Mouse (Mus musculus) heart, embryonic 14.5 days (tissue): Measurements from ENCODE around the gene Gm20431. TPM values are rescaled to one million over a fixed set of nuclear protein-coding genes. Genes with fewer than 3 reads are reported as not detected.

Experiments used
- ATAC-seq: fragments of 200-750 bp; cut with Nextera tagmentation; 2 replicates; pipeline ENCODE4 v1.8.0; 2017; ENCODE audit warnings: low read depth, moderate TSS enrichment; ENCODE audit not compliant: insufficient number of reproducible peaks, insufficient read depth, low FRiP score
- H3K27ac ChIP-seq, 2 experiments: fragments of 200-500 bp in 1 of 2; fragments of 300-500 bp in 1 of 2; sonication (generic) in 1 of 2; replicated peaks in 1 of 2; 2 replicates each; pipeline ENCODE4 v1.5.1; 2012 to 2014; ENCODE audit warnings: low read depth in 2 of 2, low read length in 2 of 2, control low read depth in 1 of 2, mild to moderate bottlenecking in 1 of 2, mixed read lengths in 1 of 2; ENCODE audit not compliant: control insufficient read depth in 1 of 2, insufficient read depth in 1 of 2
- H3K27me3 ChIP-seq: fragments of 300-500 bp; sonication (generic); 2 replicates; pipeline ENCODE4 v1.6.1; 2014; ENCODE audit warnings: mild to moderate bottlenecking, low read length, control low read depth; ENCODE audit not compliant: control insufficient read depth, insufficient read depth
- H3K36me3 ChIP-seq: fragments of 300-500 bp; sonication (generic); 2 replicates; pipeline ENCODE4 v1.6.1; 2014; ENCODE audit warnings: mild to moderate bottlenecking, control low read depth, low read length, mixed read lengths; ENCODE audit not compliant: control insufficient read depth, insufficient read depth
- H3K4me1 ChIP-seq, 2 experiments: fragments of 200-500 bp in 1 of 2; fragments of 300-500 bp in 1 of 2; sonication (generic) in 1 of 2; 2 replicates each; pipeline ENCODE4 v1.6.1; 2012 to 2014; ENCODE audit warnings: low read length in 2 of 2, control low read depth in 1 of 2, mixed read lengths in 1 of 2; ENCODE audit not compliant: control insufficient read depth in 2 of 2, insufficient read depth in 2 of 2
- H3K4me2 ChIP-seq: fragments of 300-500 bp; sonication (generic); 2 replicates; pipeline ENCODE4 v1.6.1; 2014; ENCODE audit warnings: mild to moderate bottlenecking, low read length
- H3K4me3 ChIP-seq, 2 experiments: fragments of 200-500 bp in 1 of 2; fragments of 300-500 bp in 1 of 2; sonication (generic) in 1 of 2; 2 replicates each; pipeline ENCODE4 v1.5.1; 2012 to 2014; ENCODE audit warnings: low read length in 2 of 2, mild to moderate bottlenecking in 2 of 2, control low read depth in 1 of 2, low read depth in 1 of 2, moderate library complexity in 1 of 2; ENCODE audit not compliant: control insufficient read depth in 1 of 2, insufficient read depth in 1 of 2
- H3K9ac ChIP-seq: fragments of 300-500 bp; sonication (generic); 2 replicates; pipeline ENCODE4 v1.6.1; 2014; ENCODE audit warnings: mild to moderate bottlenecking, low read length
- H3K9me3 ChIP-seq: fragments of 300-500 bp; sonication (generic); 2 replicates; pipeline ENCODE4 v1.6.1; 2016; ENCODE audit warnings: low read length, control low read depth; ENCODE audit not compliant: control insufficient read depth
- WGBS: fragments of 180-500 bp; shearing (Covaris S2); extraction: QIAGEN DNeasy Blood & Tissue Kit; methylation state at CpG from one replicate; pipeline ENCODE4 v1.1.7; 2014; 5-methylcytosine and 5-hydroxymethylcytosine counted together
- polyA plus RNA-seq: library from polyadenylated mRNA; unstranded; fragments of >200 nt; fragmentation: Nextera tagmentation; extraction: Ambion mirVana; gene quantifications from 2 replicates; pipeline ENCODE4 v1.2.1, GENCODE M21; 2014

Gm20431 gene
- polyA plus RNA-seq, 1 experiment from 2014 or later: 0.19 TPM

GRCm38 (mm10) chr2:167571442-167572220 is 89.7 kb downstream of the Gm20431 start:
- Histone ChIP-seq H3K27me3 (no peaks in the 10 kb centered on the region), H3K36me3 (no peaks in the 10 kb centered on the region), H3K9ac (no peak overlapping the region), H3K4me1 (peaks cover 0 to 9% of the 10 kb centered on the region in 2 experiments; a peak in 2 of 4 replicates), H3K4me3 (no peak overlapping the region), H3K9me3 (no peaks in the 10 kb centered on the region), H3K27ac (no peak overlapping the region), H3K4me2 (no peak overlapping the region)
- no peak for ATAC-seq
- WGBS: 76% methylated on average over 18 of the region's 18 CpGs

- 87% methylated on average over 6 of the region's 6 CpGs for WGBS
- H3K36me3 ChIP-seq: no peaks in the 10 kb centered on the region
Observed at GRCm38 (mm10) chr2:167570815-167571214, 90.5 kb downstream of the Gm20431 start.

GRCm38 (mm10) chr2:167569934-167570651 is 91.2 kb downstream of the Gm20431 start:
- WGBS: 48% methylated on average over 13 of the region's 13 CpGs
- peak; percentile 32 for ATAC-seq

More at GRCm38 (mm10) chr2:167570815-167571214, 90.5 kb downstream of the Gm20431 start:
- ATAC-seq: no peak
- no peaks in the 10 kb centered on the region for H3K27me3 ChIP-seq
- no peak overlapping the region for H3K4me2 ChIP-seq
- peaks cover 0 to 12% of the 10 kb centered on the region in 2 experiments; a peak in 3 of 4 replicates for H3K4me1 ChIP-seq
- no peaks in the 10 kb centered on the region for H3K9me3 ChIP-seq
- peak overlapping the region in 1 of 2 experiments; percentile 49; a peak in 2 of 4 replicates for H3K27ac ChIP-seq
- no peak overlapping the region for H3K9ac ChIP-seq
- H3K4me3 ChIP-seq: no peak overlapping the region

GRCm38 (mm10) chr2:167568112-167568511 is 93.2 kb downstream of the Gm20431 start:
- H3K27ac ChIP-seq: no peak overlapping the region
- H3K36me3 ChIP-seq: no peaks in the 10 kb centered on the region
- no peak overlapping the region for H3K4me2 ChIP-seq
- ATAC-seq: no peak
- no peak overlapping the region for H3K4me3 ChIP-seq
- H3K9ac ChIP-seq: no peak overlapping the region
- no peaks in the 10 kb centered on the region for H3K27me3 ChIP-seq
- no peaks in the 10 kb centered on the region for H3K9me3 ChIP-seq
- 75% methylated on average over 9 of the region's 9 CpGs for WGBS
- peaks cover 18 to 35% of the 10 kb centered on the region in 2 experiments for H3K4me1 ChIP-seq

More at GRCm38 (mm10) chr2:167569934-167570651, 91.2 kb downstream of the Gm20431 start:
- Histone ChIP-seq H3K27me3 (no peaks in the 10 kb centered on the region), H3K9ac (no peak overlapping the region), H3K36me3 (no peaks in the 10 kb centered on the region), H3K4me3 (no peak overlapping the region), H3K27ac (peak overlapping the region in 1 of 2 experiments; percentile 49; a peak in 3 of 4 replicates), H3K9me3 (no peaks in the 10 kb centered on the region), H3K4me1 (peaks cover 3 to 19% of the 10 kb centered on the region in 2 experiments), H3K4me2 (no peak overlapping the region)

DNA sequence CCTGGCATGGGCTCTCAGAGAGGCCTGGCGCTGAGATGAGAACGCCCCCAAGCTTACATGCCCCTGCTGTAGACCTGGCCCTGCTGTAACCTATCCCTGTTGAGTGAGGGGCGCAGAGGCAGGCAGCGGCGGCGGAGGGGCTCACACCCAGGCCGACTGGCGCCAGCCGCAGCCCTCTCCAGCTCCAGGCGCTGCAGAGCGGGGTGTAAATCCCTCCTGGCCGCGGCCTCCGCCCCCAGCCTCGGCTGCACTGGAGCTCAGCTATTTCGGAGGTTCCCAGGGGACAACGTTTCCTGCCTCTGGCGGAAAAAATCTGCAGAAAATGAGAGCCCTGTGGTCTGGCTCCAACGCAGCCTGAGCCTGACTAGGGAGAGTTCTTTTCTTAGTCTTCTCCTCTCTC is 95.6 kb downstream of the Gm20431 start:
- Histone ChIP-seq H3K27ac (peak overlapping the region; percentile 69 to 78), H3K4me3 (0 out of 4 replicates have a peak overlapping the region, but pooled peaks of 1 of the 2 experiments have one; percentile 7), H3K9me3 (no peaks in the 10 kb centered on the region), H3K4me1 (peaks cover 25 to 49% of the 10 kb centered on the region in 2 experiments), H3K4me2 (peak overlapping the region; percentile 52), H3K36me3 (no peaks in the 10 kb centered on the region), H3K9ac (peak overlapping the region; percentile 57; the same call in 1 of the 2 replicates), H3K27me3 (no peaks in the 10 kb centered on the region)
- 0 out of 2 replicates have a peak, but pooled peaks have one; percentile 20 for ATAC-seq
- 10% methylated on average over 19 of the region's 19 CpGs for WGBS

DNA sequence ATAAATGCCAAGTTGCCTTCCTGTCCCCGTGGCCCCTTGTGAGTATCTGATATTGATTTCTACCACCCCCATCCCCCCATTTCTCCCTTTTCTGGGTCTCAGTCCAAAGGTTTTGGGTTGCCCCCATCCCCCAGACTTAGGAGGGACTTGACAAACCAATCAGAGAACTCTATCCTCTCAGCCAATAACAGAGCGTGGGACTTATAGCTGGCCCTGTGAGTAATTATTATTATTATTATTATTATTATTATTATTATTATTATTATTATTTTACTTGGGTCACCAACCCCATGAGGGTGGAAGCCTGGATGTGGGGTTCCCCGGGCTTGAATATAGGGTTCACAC is 96.0 kb downstream of the Gm20431 start:
- Histone ChIP-seq H3K9me3 (no peaks in the 10 kb centered on the region), H3K4me2 (peak overlapping the region; percentile 52), H3K4me1 (peaks cover 25 to 45% of the 10 kb centered on the region in 2 experiments), H3K9ac (peak overlapping the region; percentile 57; the same call in 1 of the 2 replicates), H3K27ac (peak overlapping the region in 1 of 2 experiments; percentile 78; a peak in 3 of 4 replicates), H3K36me3 (no peaks in the 10 kb centered on the region), H3K4me3 (no peak overlapping the region), H3K27me3 (no peaks in the 10 kb centered on the region)
- WGBS: 52% methylated on average over 3 of the region's 3 CpGs
- no peak for ATAC-seq

DNA sequence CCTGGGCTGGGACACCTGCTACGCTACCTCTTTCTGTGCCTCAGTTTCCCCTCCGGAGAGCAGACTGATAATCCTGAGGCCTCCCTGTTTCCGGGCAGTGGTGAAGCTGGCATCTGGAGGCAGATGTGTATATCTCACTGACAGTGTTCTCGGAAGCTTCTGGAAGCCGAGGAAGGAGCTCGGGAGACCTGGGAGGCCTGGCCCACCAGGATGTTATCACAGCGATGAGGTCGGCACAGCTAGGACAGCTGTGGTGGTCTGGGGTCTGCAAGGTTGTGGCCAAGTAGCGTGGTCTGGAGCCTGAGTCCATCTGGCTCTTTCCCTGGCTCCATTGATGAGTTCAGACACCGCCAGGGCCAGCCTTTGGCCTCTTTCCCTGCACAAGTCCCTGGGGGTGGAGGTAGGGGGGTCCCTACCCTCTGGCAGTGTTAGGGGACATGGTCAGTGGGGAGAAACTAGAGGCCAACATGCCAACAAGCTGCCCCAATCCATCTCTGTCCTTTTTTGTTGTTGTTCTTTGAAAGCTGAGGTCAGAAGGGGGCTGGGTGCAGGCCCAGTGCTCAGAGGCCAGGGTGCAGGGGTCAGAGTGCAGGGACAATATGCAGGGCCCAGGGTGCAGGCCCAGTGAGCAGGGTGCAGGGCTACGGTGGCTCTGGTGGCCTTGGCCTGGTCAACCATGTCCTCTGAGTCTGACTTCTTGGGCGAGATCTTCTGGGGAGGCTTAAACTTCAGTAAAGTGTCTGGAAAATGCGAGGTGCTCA is 96.6 kb downstream of the Gm20431 start:
- ATAC-seq: no peak
- Histone ChIP-seq H3K4me1 (peaks cover 28 to 42% of the 10 kb centered on the region in 2 experiments), H3K4me3 (no peak overlapping the region), H3K27me3 (0 out of 2 replicates have a peak, but pooled peaks cover 3% of the 10 kb centered on the region), H3K9ac (no peak overlapping the region), H3K9me3 (no peaks in the 10 kb centered on the region), H3K36me3 (no peaks in the 10 kb centered on the region), H3K27ac (no peak overlapping the region; a peak in 1 of 4 replicates), H3K4me2 (no peak overlapping the region)
- WGBS: 84% methylated on average over 13 of the region's 13 CpGs
